Mouse (Mus musculus) embryo, embryonic 10.5 days (tissue): ENCODE results near the gene Man2a2.

ENCODE experiments used
- DNase-seq: peaks from one replicate; pipeline ENCODE4 v3.0.0-alpha.2; 2015; ENCODE audit warnings: low spot score

The Man2a2 gene

GRCm38 (mm10) chr7:80371041-80371751, at the start of gene Man2a2:
Man2a2 (minus strand) TSS chr7:80371375.
- peak; percentile 82 for DNase-seq

- DNase-seq = no peak
These were observed 49.4 kb upstream of the Man2a2 start for GRCm38 (mm10) chr7:80420586-80420985.

- DNase-seq = no peak
These were observed 48.1 kb upstream of the Man2a2 start for GRCm38 (mm10) chr7:80419278-80419677.

- DNase-seq = no peak
These were observed 46.9 kb upstream of the Man2a2 start for GRCm38 (mm10) chr7:80418036-80418435.

- no peak for DNase-seq
These were observed 46.4 kb upstream of the Man2a2 start for GRCm38 (mm10) chr7:80417601-80418000.

GRCm38 (mm10) chr7:80416969-80417368, 45.8 kb upstream of the Man2a2 start:
- DNase-seq = no peak

- no peak for DNase-seq
These were observed 43.2 kb upstream of the Man2a2 start for GRCm38 (mm10) chr7:80414303-80414855.

- DNase-seq = no peak
These were observed 42.5 kb upstream of the Man2a2 start for GRCm38 (mm10) chr7:80413512-80414302.

GRCm38 (mm10) chr7:80412781-80413180, 41.6 kb upstream of the Man2a2 start:
- no peak for DNase-seq

GRCm38 (mm10) chr7:80412279-80412678, 41.1 kb upstream of the Man2a2 start:
- no peak for DNase-seq

GRCm38 (mm10) chr7:80410380-80410779, 39.2 kb upstream of the Man2a2 start:
- DNase-seq = no peak

GRCm38 (mm10) chr7:80407712-80408111, 36.5 kb upstream of the Man2a2 start:
- DNase-seq = no peak

- DNase-seq = no peak
These were observed 35.0 kb upstream of the Man2a2 start for GRCm38 (mm10) chr7:80406186-80406585.

GRCm38 (mm10) chr7:80405188-80405695, 34.1 kb upstream of the Man2a2 start, which contains the start of gene Furin:
Furin (minus strand) TSS chr7:80405436.
- DNase-seq = no peak

- no peak for DNase-seq
These were observed 33.1 kb upstream of the Man2a2 start for GRCm38 (mm10) chr7:80404101-80404894.

GRCm38 (mm10) chr7:80403551-80403950, 32.4 kb upstream of the Man2a2 start:
- no peak for DNase-seq

GRCm38 (mm10) chr7:80402651-80403321, 31.6 kb upstream of the Man2a2 start:
- peak; percentile 78 for DNase-seq

GRCm38 (mm10) chr7:80401860-80402641, 30.9 kb upstream of the Man2a2 start:
- DNase-seq = peak; percentile 52

- DNase-seq = no peak
These were observed 30.1 kb upstream of the Man2a2 start for GRCm38 (mm10) chr7:80401041-80401859.

- DNase-seq = no peak
These were observed 29.4 kb upstream of the Man2a2 start for GRCm38 (mm10) chr7:80400571-80400970.
